Mouse (Mus musculus) heart, adult 11 months (tissue): ENCODE data around the gene A630023A22Rik.

Experiments
- DNase-seq: peaks from one replicate; pipeline ENCODE4 v3.0.0; 2022

Gene A630023A22Rik

GRCm38 (mm10) chr14:34102601-34103000, at the start of gene A630023A22Rik:
Gene A630023A22Rik, minus strand, starts transcription at chr14:34102754.
- peak; percentile 48 for DNase-seq

GRCm38 (mm10) chr14:34152342-34152741, 49.8 kb upstream of the A630023A22Rik start, which contains the start of gene Npy4r:
Gene Npy4r, minus strand, starts transcription at chr14:34152489.
- DNase-seq: peak; percentile 97

- DNase-seq: peak; percentile 78
Observed at GRCm38 (mm10) chr14:34142915-34143314, 40.4 kb upstream of the A630023A22Rik start.

- DNase-seq: no peak
Observed at GRCm38 (mm10) chr14:34142316-34142715, 39.8 kb upstream of the A630023A22Rik start.

- peak; percentile 51 for DNase-seq
Observed at GRCm38 (mm10) chr14:34139671-34140664, 37.4 kb upstream of the A630023A22Rik start.

- peak; percentile 70 for DNase-seq
Observed at GRCm38 (mm10) chr14:34135391-34135790, 32.8 kb upstream of the A630023A22Rik start.

GRCm38 (mm10) chr14:34131216-34131615, 28.7 kb upstream of the A630023A22Rik start:
- peak; percentile 83 for DNase-seq

- peak; percentile 58 for DNase-seq
Observed at GRCm38 (mm10) chr14:34121691-34122090, 19.1 kb upstream of the A630023A22Rik start.

- peak; percentile 84 for DNase-seq
Observed at GRCm38 (mm10) chr14:34120923-34121351, 18.4 kb upstream of the A630023A22Rik start.

GRCm38 (mm10) chr14:34120016-34120910, 17.7 kb upstream of the A630023A22Rik start:
- DNase-seq: peak; percentile 83

- DNase-seq: peak; percentile 90
Observed at GRCm38 (mm10) chr14:34119046-34119723, 16.6 kb upstream of the A630023A22Rik start.

GRCm38 (mm10) chr14:34114311-34114710, 11.8 kb upstream of the A630023A22Rik start:
- DNase-seq: peak; percentile 48

- DNase-seq: peak; percentile 64
Observed at GRCm38 (mm10) chr14:34107594-34107993, 5.0 kb upstream of the A630023A22Rik start.

GRCm38 (mm10) chr14:34106389-34107062, 4.0 kb upstream of the A630023A22Rik start:
- peak; percentile 91 for DNase-seq

GRCm38 (mm10) chr14:34104892-34105291, 2.3 kb upstream of the A630023A22Rik start:
- DNase-seq: peak; percentile 97

- DNase-seq: no peak
Observed at GRCm38 (mm10) chr14:34103855-34104254, 1.3 kb upstream of the A630023A22Rik start.

- DNase-seq: no peak
Observed at GRCm38 (mm10) chr14:34096161-34096560, 6.4 kb downstream of the A630023A22Rik start.

- peak; percentile 74 for DNase-seq
Observed at GRCm38 (mm10) chr14:34092856-34093255, 9.7 kb downstream of the A630023A22Rik start.

- DNase-seq: peak; percentile 49
Observed at GRCm38 (mm10) chr14:34091475-34091874, 11.1 kb downstream of the A630023A22Rik start.

- no peak for DNase-seq
Observed at GRCm38 (mm10) chr14:34089796-34090195, 12.8 kb downstream of the A630023A22Rik start.

- DNase-seq: no peak
Observed at GRCm38 (mm10) chr14:34087856-34088398, 14.6 kb downstream of the A630023A22Rik start.
